ENCODE assay signal across 25 mouse cellular contexts in genomic region chr2:147192731-147193130, GRCm38 (mm10). TPM values are rescaled to one million over a fixed set of nuclear protein-coding genes. Genes with fewer than 3 reads are reported as not detected.
DNase-seq lines count a peak whose midpoint lies in the region; ATAC-seq lines count a peak whose summit lies in the region.
"Had no signal": no experiment of that assay in that cellular context is flagged by ENCODE, and none has a peak within 500 bp of the region (broad histone marks: within the 10 kb centered on the region; RNA-seq: fewer than 3 reads in every experiment).

No protein-coding gene starts in this region.

- intact Hi-C loops in left cerebral cortex, postnatal 4 days (cut with DNase I), result no loop called here

- ATAC-seq in forebrain, embryonic 15.5 days (replicated peaks), result no peak
- no peak for ATAC-seq in midbrain, embryonic 16.5 days
- no peak for ATAC-seq in monocyte, adult 5-6 weeks (replicated peaks; ENCODE audit: insufficient number of reproducible peaks, low FRiP score, low TSS enrichment, poor library complexity, severe bottlenecking)

- H3K9ac ChIP-seq in forebrain, embryonic 15.5 days (replicated peaks), result no peak overlapping the region
- no peak overlapping the region for H3K9ac ChIP-seq in midbrain, embryonic 16.5 days (ENCODE audit: low read depth, low read length)
- H3K9ac ChIP-seq: heart, embryonic 13.5 days had no signal

- no peaks in the 10 kb centered on the region for H3K36me3 ChIP-seq in forebrain, embryonic 10.5 days (replicated peaks)
- no peaks in the 10 kb centered on the region for H3K36me3 ChIP-seq in forebrain, embryonic 15.5 days
- H3K36me3 ChIP-seq in midbrain, embryonic 10.5 days, result no peaks in the 10 kb centered on the region
- H3K36me3 ChIP-seq in midbrain, embryonic 16.5 days (ENCODE audit: control insufficient read depth, insufficient read depth, low read length), result no peaks in the 10 kb centered on the region
- H3K36me3 ChIP-seq: heart, embryonic 13.5 days; limb, embryonic 10.5 days had no signal

- no peak overlapping the region; the same call in 1 of the 2 replicates for H3K27ac ChIP-seq in forebrain, embryonic 10.5 days
- no peak overlapping the region for H3K27ac ChIP-seq in forebrain, embryonic 15.5 days (replicated peaks)
- no peak overlapping the region for H3K27ac ChIP-seq in midbrain, embryonic 10.5 days (replicated peaks)
- H3K27ac ChIP-seq in midbrain, embryonic 16.5 days (ENCODE audit: low read length), result no peak overlapping the region
- H3K27ac ChIP-seq: heart, adult 2 months; heart, embryonic 13.5 days; limb, embryonic 10.5 days had no signal

- H3K4me3 ChIP-seq in forebrain, embryonic 10.5 days, result peak overlapping the region; percentile 49; the same call in 1 of the 2 replicates
- H3K4me3 ChIP-seq in forebrain, embryonic 15.5 days, result no peak overlapping the region
- peak overlapping the region; percentile 59 for H3K4me3 ChIP-seq in midbrain, embryonic 10.5 days
- H3K4me3 ChIP-seq in midbrain, embryonic 16.5 days (ENCODE audit: low read depth, low read length), result peak overlapping the region; percentile 40; the same call in 1 of the 2 replicates
- H3K4me3 ChIP-seq: heart, adult 2 months; heart, embryonic 13.5 days; limb, embryonic 10.5 days had no signal

- H3K4me1 ChIP-seq in forebrain, embryonic 10.5 days, result peaks cover 59% of the 10 kb centered on the region
- peaks cover 26% of the 10 kb centered on the region for H3K4me1 ChIP-seq in forebrain, embryonic 15.5 days
- peaks cover 63% of the 10 kb centered on the region for H3K4me1 ChIP-seq in midbrain, embryonic 10.5 days
- H3K4me1 ChIP-seq in midbrain, embryonic 16.5 days (ENCODE audit: control insufficient read depth, insufficient read depth, low read length), result peaks cover 15% of the 10 kb centered on the region

- H3K4me2 ChIP-seq in forebrain, embryonic 15.5 days (replicated peaks), result no peak overlapping the region
- H3K4me2 ChIP-seq in midbrain, embryonic 16.5 days (ENCODE audit: low read length), result no peak overlapping the region

- no peak for DNase-seq in forebrain, embryonic 10.5 days (ENCODE audit: extremely low spot score, low spot score)
- DNase-seq in left cerebral cortex, postnatal 4 days, result peak; percentile 28
- no peak for DNase-seq in left cerebral cortex, adult 18-20 months (ENCODE audit: low spot score in 2 of 2)
- no peak for DNase-seq in midbrain, embryonic 10.5 days (ENCODE audit: low spot score)
- DNase-seq in right cerebral cortex, postnatal 36 days (ENCODE audit: low spot score in 2 of 2), result no peak
- DNase-seq: adrenal gland, postnatal 25 days; cerebellum, adult 9-10 months; gastrocnemius, postnatal 25 days; heart, adult 2 months; heart, postnatal 14 days; kidney, adult 11 months; liver; lung, postnatal 4 days; right cerebral cortex, postnatal 14 days; thymus, adult 18-20 months; thymus, postnatal 36 days had no signal

- WGBS in forebrain, embryonic 10.5 days, result under 1% methylated on average over 13 of the region's 13 CpGs
- WGBS in forebrain, embryonic 15.5 days, result 2% methylated on average over 13 of the region's 13 CpGs
- 1% methylated on average over 13 of the region's 13 CpGs for WGBS in midbrain, embryonic 10.5 days
- 2% methylated on average over 13 of the region's 13 CpGs for WGBS in midbrain, embryonic 16.5 days

- peaks cover 100% of the 10 kb centered on the region for H3K27me3 ChIP-seq in forebrain, embryonic 10.5 days (ENCODE audit: poor library complexity, severe bottlenecking)
- H3K27me3 ChIP-seq in forebrain, embryonic 15.5 days, result peaks cover 93% of the 10 kb centered on the region
- peaks cover 100% of the 10 kb centered on the region for H3K27me3 ChIP-seq in midbrain, embryonic 10.5 days (ENCODE audit: low read depth, poor library complexity, severe bottlenecking)
- H3K27me3 ChIP-seq in midbrain, embryonic 16.5 days (ENCODE audit: control insufficient read depth, insufficient read depth, low read depth, low read length), result peaks cover 66% of the 10 kb centered on the region

- H3K9me3 ChIP-seq in forebrain, embryonic 10.5 days, result no peaks in the 10 kb centered on the region
- no peaks in the 10 kb centered on the region for H3K9me3 ChIP-seq in forebrain, embryonic 15.5 days
- no peaks in the 10 kb centered on the region for H3K9me3 ChIP-seq in midbrain, embryonic 10.5 days (replicated peaks)
- no peaks in the 10 kb centered on the region for H3K9me3 ChIP-seq in midbrain, embryonic 16.5 days (replicated peaks; ENCODE audit: control insufficient read depth, low read length, poor library complexity, severe bottlenecking)
- H3K9me3 ChIP-seq: heart, embryonic 13.5 days; limb, embryonic 10.5 days had no signal

RNA-seq across cellular contexts. Expression of gene Nkx2-2, which starts 1.3 kb away (rescaled TPM):
- polyA plus RNA-seq in forebrain, embryonic 10.5 days (2016; fragmentation: Nextera tagmentation; extraction: Ambion mirVana), result 2.8 and 4.1 TPM in 2 replicates
- 1.5 and 4.1 TPM in 2 replicates for polyA plus RNA-seq in forebrain, embryonic 15.5 days (2015; fragmentation: Nextera tagmentation; extraction: Ambion mirVana)
- total RNA-seq in left cerebral cortex, postnatal 4 days (2021), result 1 to 10 TPM; 5.5 to 7.4 TPM
- 1 to 10 TPM; 4.2 to 4.5 TPM for total RNA-seq in left cerebral cortex, adult 18-20 months (2021)
- polyA plus RNA-seq in midbrain, embryonic 10.5 days (2016; fragmentation: Nextera tagmentation; extraction: Ambion mirVana), result 9.2 and 11.2 TPM in 2 replicates
- polyA plus RNA-seq in midbrain, embryonic 16.5 days (2015; fragmentation: Nextera tagmentation; extraction: Ambion mirVana), result 8.5 and 8.7 TPM in 2 replicates
- total RNA-seq in monocyte, adult 5-6 weeks (2017), result not detected in 3 replicates
- total RNA-seq: adrenal gland, postnatal 25 days; gastrocnemius, postnatal 25 days; heart, adult 2 months; heart, postnatal 14 days; megakaryocyte-erythroid progenitor cell, adult 5-6 weeks had no signal
- polyA plus RNA-seq: heart, adult 2 months; heart, embryonic 13.5 days; kidney, embryonic 16.5 days; limb, embryonic 10.5 days; liver, embryonic 16.5 days; lung, embryonic 16.5 days had no signal
